Comparison of ENCODE assay signal across 27 mouse cellular contexts in the genomic region with DNA sequence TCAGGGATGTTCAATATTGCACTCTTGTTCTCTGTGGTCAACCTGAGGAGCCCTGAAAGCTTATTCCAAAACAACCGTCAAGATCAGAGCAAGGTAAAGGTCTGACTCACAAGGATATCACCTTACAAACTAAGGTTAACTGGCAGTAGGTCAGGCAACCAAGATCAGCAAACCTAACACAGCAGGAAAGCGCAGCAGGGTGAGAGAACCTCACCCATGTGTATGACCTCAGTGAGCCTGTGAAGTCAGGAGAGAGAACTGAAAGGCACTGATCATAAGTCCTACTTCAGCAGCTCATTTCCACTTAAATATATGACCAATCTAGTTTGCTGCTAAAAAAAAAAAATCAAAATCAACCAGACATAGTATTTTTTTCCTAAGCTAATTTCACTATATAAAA. TPM values are rescaled to one million over a fixed set of nuclear protein-coding genes. Genes with fewer than 3 reads are reported as not detected.
"Had no signal": no experiment of that assay in that cellular context is flagged by ENCODE, and none has a peak within 500 bp of the region (broad histone marks: within the 10 kb centered on the region; RNA-seq: fewer than 3 reads in every experiment).

No protein-coding gene starts in this region.

- H3K9ac ChIP-seq: embryonic facial prominence, embryonic 12.5 days; embryonic facial prominence, embryonic 13.5 days; embryonic facial prominence, embryonic 15.5 days; forebrain, embryonic 12.5 days; forebrain, embryonic 13.5 days; forebrain, embryonic 15.5 days; forebrain, postnatal 0 days had no signal

- H3K4me2 ChIP-seq: embryonic facial prominence, embryonic 12.5 days; embryonic facial prominence, embryonic 13.5 days; embryonic facial prominence, embryonic 15.5 days; forebrain, embryonic 12.5 days; forebrain, embryonic 13.5 days; forebrain, embryonic 15.5 days had no signal

- H3K4me3 ChIP-seq: embryonic facial prominence, embryonic 10.5 days; embryonic facial prominence, embryonic 12.5 days; embryonic facial prominence, embryonic 13.5 days; embryonic facial prominence, embryonic 15.5 days; erythroblast, embryonic 14.5 days; forebrain, embryonic 10.5 days; forebrain, embryonic 12.5 days; forebrain, embryonic 13.5 days; forebrain, embryonic 15.5 days; heart, adult 2 months had no signal

- H3K9me3 ChIP-seq: embryonic facial prominence, embryonic 10.5 days; embryonic facial prominence, embryonic 12.5 days; embryonic facial prominence, embryonic 13.5 days; embryonic facial prominence, embryonic 15.5 days; forebrain, embryonic 10.5 days; forebrain, embryonic 12.5 days; forebrain, embryonic 13.5 days; forebrain, embryonic 15.5 days had no signal

- H3K27ac ChIP-seq: embryonic facial prominence, embryonic 10.5 days; embryonic facial prominence, embryonic 12.5 days; embryonic facial prominence, embryonic 13.5 days; embryonic facial prominence, embryonic 15.5 days; forebrain, embryonic 10.5 days; forebrain, embryonic 12.5 days; forebrain, embryonic 13.5 days; forebrain, embryonic 15.5 days; heart, adult 2 months had no signal

- H3K27me3 ChIP-seq: embryonic facial prominence, embryonic 12.5 days; embryonic facial prominence, embryonic 13.5 days; embryonic facial prominence, embryonic 15.5 days; forebrain, embryonic 12.5 days; forebrain, embryonic 13.5 days; forebrain, embryonic 15.5 days had no signal

- ATAC-seq: forebrain, embryonic 13.5 days; forebrain, embryonic 14.5 days; forebrain, embryonic 15.5 days; forebrain, postnatal 0 days had no signal

- DNase-seq: cerebellum, adult 2 months; cerebellum, adult 8-10 months; cerebellum, adult 9-10 months; cerebellum, adult 9-11 months; cerebellum, postnatal 10 days; cerebellum, postnatal 14 days; cerebellum, postnatal 25 days; cerebellum, postnatal 36 days; embryo, embryonic 11 days; forebrain, postnatal 0 days; gastrocnemius, postnatal 10 days; gastrocnemius, postnatal 14 days; gastrocnemius, postnatal 25 days; gastrocnemius, postnatal 36 days; heart, adult 11 months; heart, adult 18-20 months; heart, adult 2 months had no signal

RNA-seq across cellular contexts. Expression of gene Galc, which starts 6.8 kb away (rescaled TPM):
- polyA plus RNA-seq: erythroblast, embryonic 14.5 days had no signal

RNA-seq across cellular contexts. Expression of gene Gpr65, which starts 16.0 kb away (rescaled TPM):
- polyA plus RNA-seq: erythroblast, embryonic 14.5 days had no signal
